Mouse (Mus musculus): ENCODE data around the gene 1700034J05Rik. TPM values are rescaled to one million over a fixed set of nuclear protein-coding genes. Genes with fewer than 3 reads are reported as not detected.

1700034J05Rik gene
- total RNA-seq, 2 experiments from 2014 or later, result not detected

DNA sequence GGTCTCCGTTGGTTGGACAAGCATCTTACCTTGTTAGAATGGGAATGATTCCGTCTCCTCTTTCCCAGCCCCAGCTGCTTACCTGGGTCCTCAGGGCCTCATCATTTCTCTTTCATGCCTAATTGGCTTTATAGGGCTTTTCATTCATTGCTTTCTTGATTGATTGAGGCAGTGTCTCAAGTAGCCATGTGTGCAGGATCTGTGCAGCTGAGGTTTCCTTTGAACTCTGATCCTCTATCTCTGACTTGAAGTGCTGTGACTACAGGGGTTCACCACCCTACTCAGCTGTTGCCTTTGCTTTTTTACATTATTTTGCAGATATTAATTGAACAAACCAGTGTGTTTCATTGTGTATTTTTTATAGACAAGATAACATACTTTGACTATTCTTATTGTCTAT lies 25.2 kb downstream of the 1700034J05Rik start:
- DNase-seq (ENCODE audit: low spot score in 2 of 2), result no peak

DNA sequence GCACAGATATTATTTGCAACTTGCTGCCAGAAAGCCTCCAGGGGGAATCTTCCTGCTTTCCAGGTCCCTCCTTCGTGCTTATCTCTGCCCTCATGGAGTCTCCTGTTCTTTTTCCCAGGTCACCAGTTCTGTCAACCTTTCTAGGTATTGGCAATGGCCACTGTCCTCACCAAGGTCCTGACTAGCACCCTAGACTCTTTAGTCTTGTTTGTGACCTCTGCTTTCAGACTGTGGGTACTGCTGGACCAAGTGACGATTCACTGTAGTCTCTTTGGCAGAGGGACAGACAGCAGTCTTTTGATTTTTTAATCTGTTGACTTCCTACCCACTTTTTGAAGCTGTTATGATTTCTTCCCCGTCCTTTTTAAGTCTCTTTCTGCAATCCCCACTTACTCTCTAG lies 26.1 kb downstream of the 1700034J05Rik start:
- no peak for DNase-seq (ENCODE audit: low spot score in 2 of 2)

DNA sequence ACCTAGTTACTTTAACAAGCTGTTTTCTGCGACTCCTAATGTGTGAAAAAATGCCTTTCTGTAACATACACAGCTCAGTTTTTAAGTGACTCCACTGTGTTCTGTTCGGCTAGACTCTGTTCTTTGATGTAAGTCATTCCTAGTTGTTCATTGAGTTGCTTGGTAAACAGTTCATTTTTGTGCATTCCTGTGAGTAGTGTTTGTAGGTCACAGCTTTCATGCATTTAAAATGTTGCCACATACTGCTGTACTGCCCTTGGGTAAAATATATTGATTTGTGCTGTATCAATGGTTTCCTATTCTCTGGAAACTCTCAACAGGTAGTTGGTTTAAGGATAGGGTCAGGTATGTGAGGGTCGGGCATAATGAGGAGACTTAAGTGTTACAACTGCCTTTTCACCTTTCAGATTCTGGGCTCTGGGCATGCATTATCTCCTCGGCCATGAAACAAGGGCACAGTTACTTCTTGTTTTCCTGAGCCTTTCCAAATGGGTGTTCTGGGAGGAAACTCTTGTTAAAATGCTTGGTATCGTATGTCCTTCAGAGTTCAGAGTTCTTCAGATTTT lies 27.7 kb downstream of the 1700034J05Rik start:
- no peak for DNase-seq (ENCODE audit: low spot score in 2 of 2)

DNA sequence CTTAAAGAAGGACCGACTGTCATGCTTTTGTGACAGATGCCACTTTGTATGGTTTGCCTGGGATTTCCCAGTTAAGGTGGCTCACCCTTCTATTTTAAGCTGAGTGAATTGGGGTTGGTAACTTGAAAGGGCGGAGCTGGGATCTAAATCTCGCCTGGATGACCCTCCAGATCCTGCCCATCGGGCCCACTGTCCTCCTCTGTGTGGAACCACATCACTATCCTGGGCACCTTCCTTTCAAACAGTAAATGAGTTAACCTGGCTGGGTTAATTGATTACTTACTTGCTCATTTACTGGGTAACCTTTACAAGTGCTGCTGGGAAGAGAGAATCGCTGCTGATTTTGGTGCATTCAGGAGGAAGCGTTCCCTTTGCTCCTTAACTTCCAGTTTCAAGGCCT lies 35.9 kb downstream of the 1700034J05Rik start:
- no peak for DNase-seq (ENCODE audit: low spot score in 2 of 2)

DNA sequence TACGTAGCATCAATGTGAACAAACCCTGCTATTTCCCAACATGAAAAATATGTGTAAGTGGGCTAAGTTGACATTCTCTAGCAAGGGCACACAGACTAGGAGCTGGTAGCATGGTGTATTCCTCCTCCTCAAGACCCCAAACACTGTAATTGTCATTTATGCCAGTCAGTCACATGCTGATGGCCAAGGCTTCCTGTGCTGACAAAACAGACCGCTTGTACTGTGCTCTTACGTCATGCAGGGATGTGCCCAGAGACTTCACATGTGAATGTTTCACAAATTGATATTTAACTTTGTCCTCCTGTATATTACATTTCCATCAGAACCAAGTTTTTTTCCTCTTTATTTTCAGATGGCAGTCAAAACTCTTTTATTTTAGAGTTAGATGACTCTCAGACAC lies 36.8 kb downstream of the 1700034J05Rik start:
- DNase-seq (ENCODE audit: low spot score in 2 of 2), result no peak

DNA sequence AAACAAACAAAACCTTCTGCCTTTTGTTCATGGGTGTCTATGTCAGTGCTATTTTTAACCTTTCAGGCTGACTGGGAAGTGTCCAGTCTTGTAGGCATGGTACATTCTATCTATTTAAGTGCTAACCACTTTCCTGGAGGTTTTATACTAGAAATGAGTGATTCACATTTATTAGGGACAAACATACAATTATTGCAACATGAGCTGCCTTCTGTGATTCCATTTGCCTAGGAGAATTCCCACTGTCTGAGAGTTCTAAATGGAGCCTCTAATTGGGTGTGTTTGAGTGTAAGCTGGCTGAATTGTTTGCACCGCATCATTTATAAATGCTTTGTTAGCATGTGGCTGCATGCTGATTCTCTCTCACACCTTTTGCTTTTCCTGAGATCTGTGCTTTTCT lies 38.4 kb downstream of the 1700034J05Rik start:
- no peak for DNase-seq (ENCODE audit: low spot score in 2 of 2)

DNA sequence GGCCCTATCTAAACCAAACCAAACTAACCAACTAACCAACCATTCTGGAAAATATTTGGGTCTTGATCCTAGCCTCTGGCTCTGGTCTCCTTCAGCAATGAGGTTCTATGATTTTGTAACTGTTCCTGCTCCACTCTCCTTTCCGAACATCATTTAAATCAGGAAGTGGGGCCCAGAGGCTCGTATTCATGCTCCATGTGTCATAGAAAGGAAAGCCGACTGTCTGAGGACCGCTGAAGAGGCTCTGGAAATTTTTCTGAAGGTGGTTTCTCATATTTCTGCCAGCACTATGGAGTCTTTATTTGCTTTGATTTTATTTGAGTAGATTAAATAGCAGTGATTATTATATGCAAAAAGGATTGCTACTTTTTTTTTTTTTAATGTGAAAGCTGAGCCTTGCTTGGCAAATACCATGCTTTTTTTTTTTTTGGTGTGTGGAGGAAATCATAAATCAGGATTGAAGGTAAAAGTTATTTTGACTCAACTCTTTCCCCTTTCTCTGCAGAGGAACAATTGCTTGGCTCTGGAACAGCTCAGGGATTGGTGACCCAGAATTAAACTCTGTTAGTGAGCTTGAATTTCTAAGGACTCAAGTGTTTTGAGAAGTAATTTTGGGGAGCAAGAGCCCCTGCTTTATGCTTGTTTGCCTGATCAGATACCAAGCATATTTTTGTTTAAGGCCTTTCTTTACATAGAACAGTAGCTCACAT lies 40.6 kb downstream of the 1700034J05Rik start:
- DNase-seq (ENCODE audit: low spot score in 2 of 2), result no peak

DNA sequence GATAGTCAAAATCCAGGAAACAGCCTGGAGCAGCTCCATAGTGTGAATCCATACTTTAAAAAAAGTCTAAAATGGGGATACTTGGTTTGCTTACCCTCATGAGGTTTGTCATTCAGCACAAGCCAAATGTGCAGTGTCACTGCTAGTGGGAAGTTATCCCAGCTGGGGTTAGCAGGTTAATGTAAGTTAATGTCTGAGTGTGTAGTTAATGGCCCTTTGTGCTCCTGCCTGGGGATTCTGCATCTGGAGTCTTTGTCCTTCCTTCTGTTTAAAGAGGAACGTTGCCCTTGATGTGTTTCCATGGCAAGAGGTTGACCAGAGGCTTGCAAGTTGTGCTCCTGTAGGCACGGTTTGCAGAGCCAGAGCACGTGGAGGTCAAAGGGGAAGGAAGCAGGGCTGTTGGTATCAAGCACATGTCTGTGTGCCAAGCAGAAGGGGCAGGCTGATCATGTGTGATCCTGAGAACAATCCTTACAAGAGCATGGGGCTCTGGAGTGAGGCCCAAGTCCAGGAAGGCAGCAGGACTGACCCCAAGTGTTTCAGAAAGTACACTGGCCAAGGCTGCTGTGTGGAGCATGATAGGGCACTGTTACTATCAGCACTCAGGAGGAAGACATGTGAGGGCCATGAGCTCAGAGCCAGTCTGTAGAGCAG lies 41.3 kb downstream of the 1700034J05Rik start:
- DNase-seq (ENCODE audit: low spot score in 2 of 2), result no peak

DNA sequence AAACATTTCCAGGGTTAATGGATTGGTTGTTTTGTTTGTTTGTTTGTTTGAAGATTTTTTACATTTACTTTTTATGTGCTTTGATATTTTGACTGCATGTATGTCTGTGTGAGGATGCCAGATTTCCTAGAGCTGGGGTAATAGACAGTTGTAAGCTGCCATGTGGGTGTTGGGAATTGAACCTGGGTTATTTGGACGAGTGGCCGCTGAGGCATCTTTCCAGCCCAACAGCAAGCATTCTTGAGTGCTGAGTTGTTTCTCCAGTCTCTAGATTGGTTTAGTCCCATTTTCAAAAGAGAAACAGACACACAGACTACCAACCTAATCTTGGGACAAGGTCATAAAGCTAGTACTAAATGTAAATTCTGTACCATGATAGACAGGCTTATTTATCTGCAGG lies 43.4 kb downstream of the 1700034J05Rik start:
- DNase-seq (ENCODE audit: low spot score in 2 of 2), result no peak

DNA sequence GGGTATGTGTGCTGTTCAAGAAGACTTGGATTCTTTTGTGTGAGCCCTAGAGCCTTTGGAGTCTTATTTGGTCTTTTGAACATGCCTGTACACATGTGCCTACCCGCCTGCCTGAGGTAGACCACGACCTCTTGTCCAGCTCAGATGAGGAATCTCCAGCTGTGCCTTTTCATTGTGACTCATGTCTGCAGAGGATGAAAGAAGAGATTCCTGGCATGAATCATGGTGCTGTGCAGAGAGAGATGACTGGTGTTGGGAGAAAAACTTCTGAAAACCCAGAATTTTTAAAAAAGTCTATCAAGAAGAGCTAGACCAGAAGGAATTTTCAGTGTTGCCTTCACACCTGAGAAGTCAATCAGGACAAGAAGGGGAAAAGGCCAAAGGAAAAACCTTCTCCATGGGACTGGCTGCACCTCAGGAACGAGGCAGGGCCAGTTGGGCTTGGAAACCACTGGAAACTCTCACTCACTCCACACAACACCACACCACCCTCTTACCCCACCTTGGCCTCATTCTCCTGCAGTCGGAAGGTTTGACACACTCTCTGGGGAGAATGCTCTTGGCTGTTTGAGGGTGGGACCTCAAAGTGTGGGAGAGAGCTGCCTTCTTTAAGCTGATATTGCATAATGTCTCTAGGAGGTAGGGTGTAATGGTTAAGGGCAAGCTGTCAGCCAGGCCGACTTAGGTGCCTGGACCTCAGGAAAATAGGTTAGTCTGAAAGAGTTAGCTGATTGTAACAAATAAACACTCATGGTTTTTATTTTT lies 44.3 kb downstream of the 1700034J05Rik start:
- DNase-seq (ENCODE audit: low spot score in 2 of 2), result no peak

DNA sequence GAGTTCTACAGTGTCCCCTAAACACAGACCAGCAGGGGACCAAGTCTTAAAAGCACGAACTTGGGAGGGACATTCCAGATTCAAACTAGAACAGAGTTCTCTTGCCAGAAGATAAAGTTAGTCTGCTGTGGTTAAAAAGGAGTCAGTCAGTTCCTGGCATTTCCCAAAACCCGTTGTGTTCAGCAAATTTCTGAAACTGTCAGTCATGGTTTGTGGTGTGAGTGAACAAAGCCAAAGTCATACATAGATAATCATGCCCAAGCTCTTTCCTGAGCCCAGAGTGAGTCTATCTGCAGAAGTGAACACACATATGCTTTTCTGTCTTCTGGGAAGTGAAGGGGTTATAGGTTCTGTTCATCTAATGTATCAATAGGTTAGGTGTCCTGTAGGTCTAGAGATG lies 45.4 kb downstream of the 1700034J05Rik start:
- DNase-seq (ENCODE audit: low spot score in 2 of 2), result no peak

DNA sequence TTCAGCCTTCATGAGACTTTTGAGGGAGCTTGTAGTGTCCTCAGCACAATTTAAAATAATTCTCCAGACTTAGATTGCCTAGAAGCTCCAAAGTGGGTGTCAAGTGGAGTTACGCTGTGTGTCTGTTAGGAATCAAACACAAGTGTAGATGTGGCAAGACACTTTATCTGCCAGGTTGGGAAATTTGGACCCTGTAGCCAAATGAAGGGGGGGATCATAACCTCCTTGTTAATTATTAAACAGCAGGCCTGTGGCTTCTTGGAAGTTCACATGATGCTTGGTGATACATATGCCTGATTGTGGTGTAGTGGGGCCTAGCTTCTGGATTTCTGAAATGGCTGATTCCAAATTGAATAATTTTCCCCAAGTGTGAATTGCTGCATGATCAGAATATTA lies 46.4 kb downstream of the 1700034J05Rik start:
- DNase-seq (ENCODE audit: low spot score in 2 of 2), result no peak

DNA sequence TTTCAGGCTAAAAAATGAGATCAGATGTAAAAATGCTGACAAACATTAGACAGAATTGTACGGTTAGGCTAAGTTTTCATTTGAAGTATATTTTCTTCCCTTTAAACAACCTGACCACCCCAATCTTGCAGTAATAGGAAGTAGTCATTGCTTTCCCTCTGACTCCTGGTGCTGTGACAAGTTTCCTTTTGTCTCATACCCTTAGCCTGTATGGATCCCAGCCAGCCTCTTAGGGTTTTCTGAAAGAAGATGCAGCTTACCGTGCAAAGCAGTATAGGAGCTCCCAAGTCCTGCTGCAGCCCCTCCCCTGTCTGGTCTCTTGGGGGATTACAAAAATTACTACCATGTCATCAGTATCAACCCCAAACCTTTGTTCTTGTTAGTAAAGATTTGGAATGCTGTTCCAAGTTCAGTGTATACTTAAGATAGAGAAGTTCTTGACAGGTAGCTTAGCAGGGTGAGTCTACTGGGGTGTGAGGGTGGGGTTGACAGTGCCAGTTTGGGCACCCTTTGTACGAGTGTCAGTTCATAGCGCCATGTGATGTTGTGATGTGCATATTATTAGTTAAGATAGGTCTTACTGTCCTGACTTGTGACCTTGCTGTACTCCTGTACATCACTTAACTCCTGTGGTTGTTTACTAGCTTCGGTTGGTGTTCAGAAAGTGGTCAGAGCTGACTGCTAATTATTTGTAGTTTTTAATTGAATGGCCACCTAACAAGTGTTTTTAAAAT lies 47.0 kb downstream of the 1700034J05Rik start:
- DNase-seq (ENCODE audit: low spot score in 2 of 2), result no peak

DNA sequence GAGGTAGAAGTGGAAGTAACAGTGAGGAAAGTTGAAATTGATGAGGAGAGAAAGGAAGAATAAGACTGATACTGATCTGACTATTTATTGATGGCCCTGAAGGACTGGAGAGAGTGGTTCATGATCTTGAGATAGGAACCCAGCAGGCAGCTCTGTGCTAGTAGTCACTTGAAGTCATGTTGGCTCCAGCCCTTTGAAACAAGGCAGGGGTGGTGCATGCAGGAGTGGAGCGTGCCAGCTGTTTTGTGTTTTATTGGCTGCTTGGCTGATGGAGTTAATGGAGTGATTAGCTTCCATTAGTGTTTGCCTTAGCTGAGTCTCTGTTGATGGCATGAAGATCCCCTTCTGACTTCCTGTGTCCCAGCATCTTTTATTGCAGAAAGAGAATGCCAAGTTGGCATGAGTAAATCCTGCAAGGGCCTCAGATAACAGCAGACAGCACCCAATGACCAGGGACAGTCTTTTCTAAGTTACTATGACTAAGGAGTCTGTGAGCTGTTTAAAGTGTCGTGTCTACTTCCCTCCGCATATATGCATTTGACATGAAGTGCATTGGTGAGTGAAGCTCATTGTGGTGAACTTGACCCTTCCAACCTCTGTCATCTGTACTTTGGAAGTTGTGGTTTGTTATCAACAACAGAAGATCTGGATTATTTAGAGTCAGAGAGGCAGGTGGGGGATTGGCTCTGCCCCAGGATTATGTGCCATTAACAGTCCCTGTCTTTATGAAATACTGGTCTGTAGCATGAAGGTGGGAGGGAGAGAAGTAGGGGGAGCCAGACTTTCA lies 48.0 kb downstream of the 1700034J05Rik start:
- no peak for DNase-seq (ENCODE audit: low spot score in 2 of 2)

DNA sequence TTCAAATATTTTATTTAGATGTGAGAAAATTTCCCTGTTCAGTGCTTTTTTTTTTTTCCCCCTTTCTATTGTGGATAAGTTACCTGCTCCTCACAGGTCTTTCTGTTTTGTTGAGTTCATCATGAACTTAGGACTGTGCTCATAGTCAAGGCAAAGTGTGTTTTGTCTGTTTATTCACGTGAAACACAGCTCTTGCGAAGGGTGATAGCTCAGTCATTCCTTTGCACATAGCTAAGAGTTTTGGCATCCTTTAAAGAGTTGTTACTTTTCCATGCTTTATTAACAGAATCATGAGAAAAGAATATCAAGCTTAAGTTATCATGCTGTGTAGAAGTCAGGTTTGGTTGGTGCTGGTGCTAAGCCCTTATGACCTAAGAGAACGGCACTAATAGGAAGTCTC lies 49.5 kb downstream of the 1700034J05Rik start:
- DNase-seq (ENCODE audit: low spot score in 2 of 2), result no peak

DNA sequence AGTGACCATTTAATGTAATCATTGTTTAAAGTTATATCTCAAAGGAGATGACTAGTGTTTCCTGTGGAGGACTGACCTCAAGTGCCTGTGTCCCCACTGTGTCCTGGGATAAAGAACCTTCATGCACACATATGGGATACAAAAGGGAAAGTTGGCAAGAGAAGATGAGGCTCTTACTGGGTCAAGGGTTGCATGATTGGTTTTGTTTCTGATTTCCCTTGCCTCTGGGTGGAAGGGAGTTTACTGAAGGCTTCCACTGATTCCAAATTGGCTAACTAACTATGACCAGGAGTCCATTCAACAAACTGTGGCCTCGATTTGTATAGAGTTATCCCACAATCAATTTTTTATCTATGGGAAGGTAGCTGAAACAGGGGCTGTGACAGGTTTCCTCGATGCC lies 50.6 kb downstream of the 1700034J05Rik start:
- DNase-seq (ENCODE audit: low spot score in 2 of 2), result no peak

DNA sequence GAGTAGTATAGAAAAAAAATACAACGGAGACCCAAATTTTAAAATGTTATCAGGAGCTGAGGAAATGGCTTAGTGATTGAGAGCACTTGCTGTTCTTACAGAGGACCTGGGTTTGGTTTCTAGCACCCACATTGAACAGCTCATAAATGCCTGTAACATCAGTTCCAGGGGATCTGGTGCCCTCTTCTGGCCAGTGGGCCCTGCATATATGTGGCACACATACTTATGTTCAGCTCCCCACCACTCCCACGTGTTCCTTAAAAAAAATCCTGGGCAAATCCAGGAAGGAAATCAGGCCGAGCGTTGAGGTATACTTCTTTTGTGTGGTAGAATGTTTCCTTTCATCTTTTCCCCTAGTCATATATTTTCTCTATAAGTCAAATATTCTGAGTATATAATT lies 52.3 kb downstream of the 1700034J05Rik start:
- DNase-seq (ENCODE audit: low spot score in 2 of 2), result no peak

All from adrenal gland, postnatal 4 days (tissue).